ENCODE assay signal across 9 mouse cellular contexts in genomic region chr17:31456723-31457567, GRCm38 (mm10).
DNase-seq lines count a peak whose midpoint lies in the region; ATAC-seq and TF ChIP-seq lines count a peak whose summit lies in the region.
"Had no signal": no experiment of that assay in that cellular context is flagged by ENCODE, and none has a peak within 500 bp of the region (broad histone marks: within the 10 kb centered on the region; RNA-seq: fewer than 3 reads in every experiment).

No protein-coding gene starts in this region.

- 63% methylated on average over 18 of the region's 18 CpGs for WGBS in hindbrain, postnatal 0 days
- WGBS in hindbrain, embryonic 10.5 days, result 76% methylated on average over 18 of the region's 18 CpGs

- H3K27me3 ChIP-seq in hindbrain, postnatal 0 days (ENCODE audit: insufficient read depth, low read length), result no peaks in the 10 kb centered on the region
- H3K27me3 ChIP-seq in hindbrain, embryonic 10.5 days (ENCODE audit: insufficient read depth, poor library complexity, severe bottlenecking), result 0 out of 2 replicates have a peak, but pooled peaks cover 6% of the 10 kb centered on the region
- H3K27me3 ChIP-seq: heart, embryonic 13.5 days had no signal

- H3K9ac ChIP-seq in hindbrain, postnatal 0 days (replicated peaks; ENCODE audit: low read length), result no peak overlapping the region
- H3K9ac ChIP-seq: heart, embryonic 13.5 days had no signal

- 0 out of 2 replicates have a peak, but pooled peaks cover 3% of the 10 kb centered on the region for H3K4me1 ChIP-seq in hindbrain, postnatal 0 days (ENCODE audit: insufficient read depth, low read length)
- H3K4me1 ChIP-seq in hindbrain, embryonic 10.5 days (replicated peaks), result peaks cover 31% of the 10 kb centered on the region

- H3K4me3 ChIP-seq in hindbrain, postnatal 0 days (ENCODE audit: low read length), result no peak overlapping the region
- H3K4me3 ChIP-seq in hindbrain, embryonic 10.5 days, result no peak overlapping the region
- H3K4me3 ChIP-seq: heart, embryonic 13.5 days had no signal

- H3K4me2 ChIP-seq in hindbrain, postnatal 0 days (ENCODE audit: low read depth, low read length), result no peak overlapping the region
- H3K4me2 ChIP-seq: heart, embryonic 13.5 days had no signal

- H3K36me3 ChIP-seq in hindbrain, postnatal 0 days (ENCODE audit: insufficient read depth, low read length), result peaks cover 13% of the 10 kb centered on the region; the same call in 1 of the 2 replicates
- H3K36me3 ChIP-seq in hindbrain, embryonic 10.5 days, result peaks cover 14% of the 10 kb centered on the region; the same call in 1 of the 2 replicates

- ATAC-seq in hindbrain, postnatal 0 days, result peak; percentile 48

- no peaks in the 10 kb centered on the region for H3K9me3 ChIP-seq in hindbrain, postnatal 0 days (ENCODE audit: low read length)
- no peaks in the 10 kb centered on the region for H3K9me3 ChIP-seq in hindbrain, embryonic 10.5 days
- H3K9me3 ChIP-seq: heart, embryonic 13.5 days had no signal

- peak overlapping the region; percentile 37; the same call in 1 of the 2 replicates for H3K27ac ChIP-seq in hindbrain, postnatal 0 days
- H3K27ac ChIP-seq in hindbrain, embryonic 10.5 days, result no peak overlapping the region
- H3K27ac ChIP-seq: heart, embryonic 13.5 days had no signal

- DNase-seq in hindbrain, postnatal 0 days (ENCODE audit: low spot score), result peak; percentile 67
- no peak for DNase-seq in hindbrain, embryonic 10.5 days (ENCODE audit: low spot score)
- DNase-seq in brain, adult 2 months (ENCODE audit: low read depth, low spot score), result peak; percentile 89
- peak; percentile 17 to 27 for DNase-seq in gastrocnemius, adult 8-10 months (ENCODE audit: low spot score in 2 of 2)
- peak; percentile 69 to 76 for DNase-seq in left cerebral cortex, adult 18-20 months (ENCODE audit: low spot score in 2 of 2)
- DNase-seq in right cerebral cortex, postnatal 25 days, result peak; percentile 58
- no peak for DNase-seq in spleen, adult 18-20 months
- DNase-seq in adipocyte (ENCODE audit: low spot score), result no peak

- TF ChIP-seq CTCF in hindbrain, postnatal 0 days (IDR thresholded peaks at IDR 0.05; ENCODE audit: low read depth), result no peak

Comparison
In these comparisons a context has a peak if more than half of its experiments do, and no peak if none do; other contexts are left out.
1. DNase-seq: peak in hindbrain, postnatal 0 days (single experiment), brain, adult 2 months (single experiment), gastrocnemius, adult 8-10 months (2 of 2), left cerebral cortex, adult 18-20 months (2 of 2) and right cerebral cortex, postnatal 25 days (single experiment); none in hindbrain, embryonic 10.5 days (single experiment), spleen, adult 18-20 months (0 of 2) and adipocyte (single experiment).